ENCODE assay signal across 19 mouse cellular contexts in genomic region chr13:109242456-109243050, GRCm38 (mm10).
DNase-seq lines count a peak whose midpoint lies in the region; ATAC-seq and TF ChIP-seq lines count a peak whose summit lies in the region.
"Had no signal": no experiment of that assay in that cellular context is flagged by ENCODE, and none has a peak within 500 bp of the region (broad histone marks: within the 10 kb centered on the region; RNA-seq: fewer than 3 reads in every experiment).

No protein-coding gene starts in this region.

- H3K27ac ChIP-seq in intestine, embryonic 16.5 days (ENCODE audit: low read length) = no peak overlapping the region
- H3K27ac ChIP-seq: gastrocnemius, adult 2 months; heart, embryonic 10.5 days; limb, embryonic 15.5 days had no signal

- peak; percentile 21 for DNase-seq in adrenal gland, postnatal 14 days
- DNase-seq in adrenal gland, postnatal 10 days = no peak
- DNase-seq in 3134 (ENCODE audit: extremely low read depth, insufficient read length, low spot score) = peak; percentile 58
- DNase-seq in brain, embryonic 14.5 days (ENCODE audit: low read depth) = peak; percentile 68
- peak; percentile 37 for DNase-seq in lung, postnatal 10 days
- DNase-seq: B cell, adult 2 months; cerebellum, adult 9-10 months; gastrocnemius, adult 2 months; layer of hippocampus, postnatal 36 days; thymus, postnatal 36 days had no signal

- no peaks in the 10 kb centered on the region for H3K36me3 ChIP-seq in intestine, embryonic 16.5 days (ENCODE audit: control insufficient read depth, insufficient read depth, low read length)
- H3K36me3 ChIP-seq: heart, embryonic 10.5 days; limb, embryonic 15.5 days had no signal

- no peak for TF ChIP-seq POLR2A in brain, embryonic 14.5 days (IDR thresholded peaks at IDR 0.05; ENCODE audit: borderline replicate concordance, extremely low read depth, insufficient read depth, insufficient read length, poor library complexity, severe bottlenecking)

- no peak overlapping the region for H3K4me2 ChIP-seq in intestine, embryonic 16.5 days (ENCODE audit: low read depth, low read length)
- H3K4me2 ChIP-seq: limb, embryonic 15.5 days; lung, embryonic 14.5 days; midbrain, embryonic 11.5 days had no signal

- no peaks in the 10 kb centered on the region for H3K9me3 ChIP-seq in intestine, embryonic 16.5 days (ENCODE audit: control insufficient read depth, low read length)
- H3K9me3 ChIP-seq: heart, embryonic 10.5 days; limb, embryonic 15.5 days had no signal

- H3K4me1 ChIP-seq in intestine, embryonic 16.5 days (ENCODE audit: control insufficient read depth, insufficient read depth, low read length) = no peaks in the 10 kb centered on the region

- H3K9ac ChIP-seq in intestine, embryonic 16.5 days (ENCODE audit: low read depth, low read length) = no peak overlapping the region
- H3K9ac ChIP-seq: limb, embryonic 15.5 days; lung, embryonic 14.5 days had no signal

- no peak for ATAC-seq in intestine, embryonic 16.5 days
- ATAC-seq in activated CD4-positive, CD25-positive, alpha-beta regulatory T cell, adult 4 months = no peak
- no peak for ATAC-seq in erythroid progenitor cell, adult 5-6 weeks (replicated peaks; ENCODE audit: low FRiP score, poor library complexity, severe bottlenecking)
- ATAC-seq: intestine, postnatal 0 days had no signal

- no peak overlapping the region for H3K4me3 ChIP-seq in intestine, embryonic 16.5 days (ENCODE audit: low read length)
- H3K4me3 ChIP-seq: erythroblast, embryonic 14.5 days; gastrocnemius, adult 2 months; heart, embryonic 10.5 days; limb, embryonic 15.5 days had no signal

- 83% methylated on average over 9 of the region's 9 CpGs for WGBS in intestine, embryonic 16.5 days

- no peak for TF ChIP-seq CTCF in brain, embryonic 14.5 days (IDR thresholded peaks at IDR 0.05; ENCODE audit: borderline replicate concordance, extremely low read depth, insufficient read depth, insufficient read length)

- no peaks in the 10 kb centered on the region for H3K27me3 ChIP-seq in intestine, embryonic 16.5 days (replicated peaks; ENCODE audit: control insufficient read depth, insufficient read depth, low read length)
- H3K27me3 ChIP-seq: limb, embryonic 15.5 days had no signal
